Mouse (Mus musculus): ENCODE data around the gene Aldh3b3.
A peak's percentile ranks its signal among the peaks of the same experiment; 100 is the strongest.

Gene Aldh3b3

DNA sequence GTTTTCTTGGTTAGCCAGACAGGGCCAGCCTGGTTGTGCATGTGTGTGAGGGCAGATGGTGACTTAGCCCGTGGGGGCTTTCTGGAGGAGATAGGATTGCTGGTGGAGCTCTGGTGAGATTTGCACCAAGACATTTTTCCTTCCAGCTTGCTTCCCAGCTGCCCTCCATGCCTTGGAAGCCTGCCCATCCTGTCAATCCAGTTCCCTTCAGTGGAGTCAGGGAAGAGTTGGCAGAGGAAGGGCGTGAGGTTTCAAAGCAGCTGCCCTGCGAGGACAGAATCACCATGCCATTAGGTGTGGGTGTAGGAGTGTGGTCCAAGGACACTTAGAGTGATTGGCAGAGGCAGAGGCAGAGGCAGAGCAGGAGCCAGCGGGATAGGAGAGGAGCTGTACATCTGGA lies at the start of gene Aldh3b3:
Aldh3b3 (plus strand) TSS at position 176 of the 400 bp plus-strand sequence.
- no peak for DNase-seq (ENCODE audit: low spot score)

GRCm38 (mm10) chr19:3910206-3910605 lies 48.2 kb upstream of the Aldh3b3 start:
- DNase-seq (ENCODE audit: low spot score), result no peak

DNA sequence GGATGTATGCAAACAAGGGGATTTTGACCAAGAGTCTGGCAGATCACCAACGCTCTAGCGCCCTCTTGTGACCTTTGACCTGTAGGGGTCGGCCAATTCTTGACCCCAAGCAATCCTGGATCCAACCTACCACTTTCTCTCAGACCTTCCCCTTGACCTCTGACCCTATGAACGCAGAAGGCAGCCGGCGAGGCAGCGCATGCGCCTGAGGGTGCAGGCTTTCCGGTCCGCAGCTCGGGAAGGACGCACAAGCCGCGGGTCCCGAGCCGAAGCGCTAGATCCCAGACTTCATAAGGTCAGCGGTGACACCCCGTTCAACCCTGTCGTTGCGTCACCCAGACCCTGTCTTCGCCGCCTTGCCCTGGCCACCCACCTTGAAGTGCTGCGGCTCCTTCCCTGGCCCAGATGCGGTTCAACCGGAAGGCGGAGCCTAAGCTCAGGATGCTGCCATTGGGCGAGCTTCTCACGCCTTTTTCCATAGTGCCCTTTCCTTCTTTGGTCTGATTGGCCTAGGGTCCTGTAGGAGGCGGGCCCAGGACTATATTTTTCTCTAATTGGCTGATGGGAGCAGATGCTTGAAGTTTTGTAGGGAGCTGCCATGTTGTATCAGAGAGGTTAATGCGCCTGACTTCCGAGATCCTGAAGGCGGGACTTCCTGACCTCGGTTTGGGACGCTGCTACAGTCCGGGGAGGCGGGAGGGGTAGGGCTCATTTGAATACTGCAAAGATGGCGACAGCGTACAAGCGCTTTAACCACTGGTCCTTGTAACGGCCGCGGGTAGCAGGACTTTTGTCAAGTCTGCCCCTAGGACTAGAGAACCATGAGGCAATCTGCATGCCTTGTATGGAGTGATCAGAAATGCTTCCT lies 45.9 kb upstream of the Aldh3b3 start, which contains the start of gene Ndufs8:
Ndufs8 (minus strand) TSS at position 438 of the 868 bp plus-strand sequence.
- peak; percentile 96 for DNase-seq (ENCODE audit: low spot score)

DNA sequence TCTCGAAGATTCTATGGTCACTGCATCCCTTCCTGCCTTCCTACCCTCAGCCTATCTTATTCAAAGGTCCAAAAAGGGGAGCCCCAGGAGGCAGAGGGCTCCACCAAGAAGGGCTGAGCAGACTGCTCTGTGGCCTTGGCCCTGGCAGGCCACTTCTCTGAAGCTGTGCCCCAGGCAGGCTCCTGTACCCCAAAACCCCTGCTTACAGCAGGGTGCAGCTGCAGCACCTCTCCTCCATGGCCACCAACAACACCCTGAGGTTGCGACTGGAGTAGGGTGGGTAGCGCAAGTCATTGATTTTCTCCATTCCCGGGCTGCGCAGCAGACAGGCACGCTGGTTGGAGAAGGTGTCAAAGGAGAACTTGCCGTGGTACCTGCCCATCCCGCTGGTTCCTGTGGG lies 44.8 kb upstream of the Aldh3b3 start:
- no peak for DNase-seq (ENCODE audit: low spot score)

DNA sequence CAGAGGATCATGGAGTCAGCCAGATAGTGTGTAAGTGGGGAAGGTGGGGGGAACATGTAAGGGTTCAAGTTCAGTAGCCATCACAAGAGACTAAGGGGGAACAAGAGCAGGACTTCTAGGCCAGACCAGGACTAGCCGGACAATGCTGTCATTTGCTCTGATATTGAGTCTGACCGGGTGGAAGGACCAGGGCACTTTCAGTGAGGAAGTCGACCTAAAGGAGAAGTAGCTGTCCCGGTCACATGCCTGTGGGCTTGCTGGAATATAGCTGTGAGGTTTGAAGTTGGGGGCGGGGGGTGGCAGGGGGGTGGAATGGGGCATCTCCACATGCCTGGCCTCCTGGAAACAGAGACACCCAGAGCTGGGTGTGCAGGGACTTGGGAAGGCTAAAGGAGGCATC lies 43.9 kb upstream of the Aldh3b3 start:
- no peak for DNase-seq (ENCODE audit: low spot score)

GRCm38 (mm10) chr19:3916727-3917126 lies 41.7 kb upstream of the Aldh3b3 start:
- no peak for DNase-seq (ENCODE audit: low spot score)

DNA sequence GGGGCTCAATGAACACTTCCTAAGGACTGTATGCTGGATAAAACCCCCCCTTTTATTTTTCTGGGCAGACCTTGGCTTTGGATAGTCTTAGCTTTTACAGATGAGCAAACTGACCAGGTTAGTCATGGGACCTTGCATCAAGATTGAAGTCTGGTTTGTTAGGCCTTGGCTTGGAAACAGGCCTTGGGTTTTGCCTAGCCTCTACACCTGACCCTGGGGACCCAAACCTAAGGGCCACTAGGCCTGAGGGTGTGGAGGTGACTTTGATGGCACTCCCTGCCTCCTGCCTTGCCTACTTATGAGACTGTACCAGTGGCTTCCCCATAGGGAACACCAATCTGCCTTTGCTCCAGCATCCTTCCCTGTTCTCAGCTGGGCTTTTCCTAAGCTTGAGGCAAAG lies 38.5 kb upstream of the Aldh3b3 start:
- DNase-seq (ENCODE audit: low spot score), result no peak

DNA sequence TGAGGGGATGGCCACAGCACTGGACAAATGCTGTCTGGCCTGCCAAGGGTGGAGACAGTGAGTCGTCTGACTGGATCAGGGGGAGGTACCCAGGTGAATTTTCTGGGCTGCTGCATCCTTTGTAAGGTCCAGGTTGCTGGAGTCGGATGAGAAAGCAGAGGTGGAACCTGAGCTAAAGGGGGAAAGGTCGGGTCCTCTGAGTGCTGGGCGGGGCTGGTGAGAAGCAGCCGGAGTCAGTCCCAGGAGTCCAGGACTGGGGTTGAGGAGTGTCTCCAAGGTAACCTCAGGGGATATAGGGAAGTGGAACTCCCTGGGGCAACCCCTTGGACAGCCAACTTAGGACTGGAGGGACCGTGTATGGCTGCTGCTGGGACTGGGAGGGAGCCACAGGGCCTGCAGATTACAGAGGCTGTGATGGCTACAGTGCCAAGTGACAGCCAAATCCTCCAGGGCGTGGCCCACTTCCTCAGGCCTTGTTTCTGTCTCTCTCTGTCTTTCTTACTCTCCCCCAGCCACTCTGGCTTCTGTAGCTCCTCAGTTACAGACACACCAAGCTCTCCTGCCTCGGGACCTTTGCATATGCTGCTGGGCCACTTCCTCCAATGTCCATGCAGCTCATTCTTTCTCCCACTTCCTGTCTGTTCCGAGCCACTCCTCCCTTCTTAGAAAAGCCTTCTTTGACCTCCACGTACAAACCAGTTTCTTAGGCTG lies 35.6 kb upstream of the Aldh3b3 start:
- no peak for DNase-seq (ENCODE audit: low spot score)

DNA sequence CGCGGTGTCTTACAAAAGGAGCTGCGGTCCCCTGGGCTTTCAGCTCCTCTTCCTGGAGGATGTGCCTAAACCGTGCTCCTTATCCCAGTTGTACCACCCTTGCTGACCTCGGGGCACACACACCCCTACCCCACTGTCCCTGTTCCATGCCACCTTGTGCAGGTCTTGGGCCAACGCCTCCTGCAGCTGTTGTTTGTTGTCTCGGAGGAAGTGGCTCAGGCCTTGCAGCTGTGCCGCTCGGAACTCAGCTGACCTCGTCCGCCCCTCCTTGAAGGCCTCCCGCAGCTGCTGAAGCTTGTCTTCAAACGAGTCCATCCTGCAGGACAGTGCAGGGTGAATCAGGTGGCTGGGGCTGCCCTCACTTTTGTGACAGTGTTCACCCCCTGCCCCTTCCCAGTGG lies 34.9 kb upstream of the Aldh3b3 start:
- no peak for DNase-seq (ENCODE audit: low spot score)

- DNase-seq (ENCODE audit: low spot score), result no peak
Measured at GRCm38 (mm10) chr19:3924190-3924589, 34.3 kb upstream of the Aldh3b3 start.

DNA sequence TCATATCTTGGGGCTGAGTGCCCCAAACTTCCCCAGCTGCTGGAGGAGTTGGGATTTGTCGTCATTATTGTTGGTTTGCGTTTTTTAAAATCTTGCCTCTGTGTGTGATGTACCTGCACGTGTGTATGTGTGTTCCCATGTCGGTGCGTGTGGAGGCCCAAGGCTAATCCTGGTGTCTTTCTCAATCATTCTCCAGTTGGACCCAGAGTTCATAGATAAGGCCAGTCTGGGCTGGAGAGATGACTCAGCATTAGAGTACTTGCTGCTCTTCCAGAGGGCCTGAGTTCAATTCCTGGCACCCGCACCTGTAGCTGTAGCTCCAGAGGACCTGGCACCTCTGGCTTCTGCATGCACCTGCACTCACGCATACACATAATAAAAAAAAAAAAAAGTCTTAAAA lies 33.6 kb upstream of the Aldh3b3 start:
- no peak for DNase-seq (ENCODE audit: low spot score)

DNA sequence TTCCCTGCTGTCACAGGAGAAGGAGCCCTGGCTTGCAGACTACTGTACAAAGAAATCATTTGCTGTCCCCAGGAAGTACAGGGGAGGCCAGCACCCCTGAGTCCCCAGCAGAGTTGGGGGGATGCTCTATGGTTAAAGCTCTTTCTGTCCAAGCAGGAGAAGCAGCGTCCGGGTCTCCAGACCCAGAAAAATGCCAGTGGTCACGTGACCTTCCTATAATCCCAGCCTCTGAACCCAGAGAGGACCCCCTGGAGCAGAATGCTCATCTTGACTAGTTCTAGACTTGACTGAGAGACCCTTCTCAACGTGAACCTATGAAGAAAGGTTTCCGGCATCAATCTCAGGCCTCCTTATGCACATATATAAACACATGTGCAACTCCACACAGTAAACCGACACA lies 32.6 kb upstream of the Aldh3b3 start:
- DNase-seq (ENCODE audit: low spot score), result no peak

DNA sequence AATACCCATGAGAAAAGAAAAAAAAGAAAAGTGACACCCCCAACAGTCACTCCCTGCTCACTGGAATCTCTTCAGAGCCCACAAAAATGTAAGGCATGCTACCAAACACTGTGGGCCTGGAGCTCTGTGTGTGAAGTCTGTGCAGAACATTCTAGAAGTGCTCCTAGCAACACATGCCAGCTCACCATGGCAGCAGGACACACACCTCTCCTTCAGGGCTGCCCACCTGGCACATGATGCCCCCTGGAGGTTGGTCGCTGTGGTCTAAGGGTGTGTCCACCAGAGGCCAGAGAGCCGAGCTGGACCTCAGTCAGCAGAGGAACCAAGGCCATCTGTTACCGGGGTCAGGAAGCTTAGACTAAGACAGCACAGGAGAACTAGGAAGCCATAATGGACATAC lies 32.2 kb upstream of the Aldh3b3 start:
- no peak for DNase-seq (ENCODE audit: low spot score)

DNA sequence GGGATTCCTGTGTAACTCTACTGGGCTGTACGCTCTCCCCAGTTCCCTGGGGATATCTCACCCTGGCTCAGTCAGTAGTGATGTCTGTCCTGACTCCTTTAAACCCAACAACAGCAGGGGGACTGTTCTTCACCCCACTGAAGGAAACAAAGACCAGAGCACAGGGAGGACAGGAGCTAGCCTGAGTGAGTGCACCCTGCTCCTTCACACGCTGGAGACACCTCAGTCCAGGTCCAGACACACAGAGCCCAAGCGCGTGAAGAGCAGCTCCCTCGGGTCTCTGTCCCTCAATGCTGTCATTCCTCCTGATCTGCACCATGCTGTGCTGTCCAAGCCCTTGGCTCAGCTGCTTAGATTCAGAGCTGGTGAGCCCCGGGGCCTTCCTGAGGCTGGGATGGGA lies 31.8 kb upstream of the Aldh3b3 start:
- DNase-seq (ENCODE audit: low spot score), result no peak

DNA sequence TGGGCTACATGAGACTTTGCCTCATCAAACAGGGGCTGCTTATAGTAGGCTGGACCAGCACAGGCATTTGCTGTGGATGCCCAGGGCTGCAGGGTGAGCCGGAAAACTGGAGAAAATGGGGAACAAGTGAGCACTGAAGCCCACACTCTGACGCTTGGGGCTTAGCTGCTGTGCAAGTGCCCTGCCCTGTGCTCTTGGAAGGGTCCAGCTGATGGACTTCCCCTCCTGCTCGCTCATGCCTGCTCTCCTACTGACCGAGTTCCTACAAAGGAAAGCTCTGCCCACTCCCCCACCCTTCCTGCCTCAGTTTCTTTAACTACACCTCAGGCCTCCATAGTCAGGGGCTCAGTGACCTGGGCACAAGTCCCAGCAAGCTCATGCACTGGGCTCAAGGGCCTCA lies 30.5 kb upstream of the Aldh3b3 start:
- no peak for DNase-seq (ENCODE audit: low spot score)

DNA sequence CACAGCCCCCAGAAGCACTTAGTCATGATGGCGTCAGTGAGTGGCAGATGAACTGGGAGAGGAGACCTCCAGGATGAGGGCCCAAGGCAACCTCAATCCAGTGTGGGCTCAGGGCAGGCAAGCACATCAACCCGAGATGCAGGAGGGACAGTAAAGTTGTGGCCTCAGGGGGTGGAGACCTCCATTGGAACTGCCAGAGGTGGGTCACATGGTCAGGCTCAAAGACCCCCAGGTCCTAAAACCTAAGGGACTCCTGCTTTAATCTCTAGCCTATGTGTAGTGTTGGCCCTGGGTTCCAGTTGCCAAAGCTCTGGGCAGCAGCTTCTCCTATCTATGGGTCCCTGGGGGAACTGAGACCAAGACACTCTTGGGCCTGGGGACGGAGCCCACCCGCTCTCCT lies 29.7 kb upstream of the Aldh3b3 start:
- DNase-seq (ENCODE audit: low spot score), result no peak

- DNase-seq (ENCODE audit: low spot score), result peak; percentile 83
Measured at GRCm38 (mm10) chr19:3929211-3929941, 29.1 kb upstream of the Aldh3b3 start, which contains the start of gene Aldh3b1. Gene Aldh3b1, minus strand, starts transcription at chr19:3929808.

DNA sequence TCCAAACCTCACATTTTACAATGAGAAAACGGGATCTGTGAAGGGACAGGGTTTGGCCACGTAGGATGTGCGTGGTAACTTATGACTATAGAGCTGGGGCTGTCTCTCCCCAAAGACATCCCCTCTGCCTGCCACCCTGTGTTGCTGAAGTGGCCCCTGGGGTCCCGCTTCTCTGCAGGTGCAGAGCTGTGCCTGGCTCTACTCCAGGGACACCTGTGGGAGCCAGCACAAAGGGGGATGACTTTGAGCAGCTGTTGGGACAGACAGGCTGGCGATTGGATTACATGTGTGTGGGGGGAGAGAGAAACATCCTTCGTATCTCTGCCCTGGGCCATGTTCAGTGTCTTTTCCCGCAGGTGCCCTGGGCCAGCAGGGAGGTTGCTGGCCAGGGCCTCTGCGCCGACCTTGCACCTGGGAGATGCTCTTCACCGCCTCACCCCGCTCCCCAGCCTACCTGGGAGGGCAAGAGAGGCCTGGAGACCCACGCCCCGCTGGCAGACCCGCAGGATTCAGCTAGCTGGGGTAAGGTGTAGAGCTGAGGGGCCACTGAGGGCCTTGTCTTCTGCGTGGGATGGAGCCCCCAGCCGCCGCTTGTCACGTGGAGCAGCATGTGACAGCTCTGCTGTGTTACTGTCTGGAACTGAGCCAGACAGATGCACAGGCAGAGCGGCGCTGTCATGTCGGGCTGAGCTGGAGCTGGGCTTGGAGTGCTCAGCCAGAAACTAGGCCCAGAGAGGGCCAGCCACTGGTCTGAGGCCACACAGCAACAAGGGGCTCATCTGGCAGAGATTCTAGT lies 28.0 kb upstream of the Aldh3b3 start:
- no peak for DNase-seq (ENCODE audit: low spot score)

- DNase-seq (ENCODE audit: low spot score), result no peak
Measured at GRCm38 (mm10) chr19:3931716-3932115, 26.7 kb upstream of the Aldh3b3 start.

DNA sequence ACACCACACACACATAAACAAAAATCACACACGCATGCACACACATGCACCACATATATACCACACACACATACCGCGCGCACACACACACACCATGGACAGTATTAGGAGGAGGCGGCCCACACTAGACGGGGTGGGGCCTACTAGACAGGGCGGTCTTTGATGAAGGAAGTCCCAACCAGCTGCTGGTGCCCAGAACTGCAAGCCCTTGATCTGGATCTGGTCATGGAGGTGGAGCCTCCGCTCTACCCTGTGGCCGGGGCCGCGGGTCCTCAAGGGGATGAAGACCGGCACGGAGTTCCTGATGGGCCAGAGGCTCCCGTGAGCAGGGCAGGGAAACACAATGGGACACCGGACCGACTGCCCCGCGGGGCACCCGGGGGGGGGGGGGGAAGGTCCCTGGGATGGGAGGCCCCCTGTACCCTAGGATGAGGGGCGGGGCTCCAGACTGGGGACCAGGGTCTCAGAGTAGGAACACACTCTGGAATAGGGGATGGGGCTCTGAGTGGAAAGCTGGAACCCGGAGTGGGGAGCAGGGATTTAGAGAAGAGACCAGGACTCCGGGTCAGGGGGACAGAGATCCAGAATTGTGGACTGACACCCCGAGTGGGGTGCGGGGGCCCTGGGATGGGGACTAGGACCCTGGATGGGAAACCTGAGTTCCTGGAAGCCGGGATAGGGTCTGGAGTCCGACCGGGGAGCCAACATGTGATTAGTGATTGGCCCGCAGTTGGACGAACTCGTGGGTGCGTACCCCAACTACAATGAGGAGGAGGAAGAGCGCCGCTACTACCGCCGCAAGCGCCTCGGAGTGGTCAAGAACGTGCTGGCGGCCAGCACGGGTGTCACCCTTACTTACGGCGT lies 23.2 kb upstream of the Aldh3b3 start, which contains the start of gene Unc93b1:
Unc93b1 (plus strand) TSS at position 155 of the 864 bp plus-strand sequence.
- peak; percentile 67 for DNase-seq (ENCODE audit: low spot score)

Data from layer of hippocampus, adult 11-12 months (tissue).